Mouse (Mus musculus) hindbrain, embryonic 16.5 days (tissue): ENCODE results near the gene Srm. TPM values are rescaled to one million over a fixed set of nuclear protein-coding genes. Genes with fewer than 3 reads are reported as not detected.
A peak's percentile ranks its signal among the peaks of the same experiment; 100 is the strongest.

Experiments used
- ATAC-seq: fragments of 200-750 bp; cut with Nextera tagmentation; 2 replicates; pipeline ENCODE4 v1.8.0; 2017; ENCODE audit warnings: moderate TSS enrichment, moderate library complexity
- H3K27ac ChIP-seq: fragments of 300-500 bp; sonication (generic); 2 replicates; pipeline ENCODE4 v1.5.1; 2014; ENCODE audit warnings: low read depth, mild to moderate bottlenecking, control low read depth, low read length, moderate library complexity
- H3K27me3 ChIP-seq: fragments of 300-500 bp; sonication (generic); replicated peaks from 2 replicates; pipeline ENCODE4 v1.6.1; 2014; ENCODE audit warnings: low read length; ENCODE audit not compliant: control insufficient read depth, insufficient read depth
- H3K36me3 ChIP-seq: fragments of 300-500 bp; sonication (generic); 2 replicates; pipeline ENCODE4 v1.6.1; 2014; ENCODE audit warnings: mild to moderate bottlenecking, low read length, moderate library complexity, mixed read lengths; ENCODE audit not compliant: control insufficient read depth, insufficient read depth
- H3K4me1 ChIP-seq: fragments of 300-500 bp; sonication (generic); 2 replicates; pipeline ENCODE4 v1.6.1; 2014; ENCODE audit warnings: low read depth, low read length; ENCODE audit not compliant: control insufficient read depth, insufficient read depth
- H3K4me2 ChIP-seq: fragments of 300-500 bp; sonication (generic); 2 replicates; pipeline ENCODE4 v1.6.1; 2014; ENCODE audit warnings: mild to moderate bottlenecking, low read length, control low read depth, moderate library complexity
- H3K4me3 ChIP-seq: fragments of 300-500 bp; sonication (generic); 2 replicates; pipeline ENCODE4 v1.5.1; 2014; ENCODE audit warnings: mild to moderate bottlenecking, low read length, control low read depth, moderate library complexity
- H3K9ac ChIP-seq: fragments of 300-500 bp; sonication (generic); 2 replicates; pipeline ENCODE4 v1.6.1; 2014; ENCODE audit warnings: low read depth, mild to moderate bottlenecking, control low read depth, low read length, moderate library complexity
- H3K9me3 ChIP-seq: fragments of 300-500 bp; sonication (generic); 2 replicates; pipeline ENCODE4 v1.6.1; 2014; ENCODE audit warnings: mild to moderate bottlenecking, low read length, moderate library complexity; ENCODE audit not compliant: control insufficient read depth
- WGBS: fragments of 180-500 bp; shearing (Covaris S2); extraction: QIAGEN DNeasy Blood & Tissue Kit; methylation state at CpG from one replicate; pipeline ENCODE4 v1.1.7; 2014; 5-methylcytosine and 5-hydroxymethylcytosine counted together
- polyA plus RNA-seq: library from polyadenylated mRNA; unstranded; fragments of >200 nt; fragmentation: Nextera tagmentation; extraction: Ambion mirVana; gene quantifications from 2 replicates; pipeline ENCODE4 v1.2.1, GENCODE M21; 2015

The Srm gene
- polyA plus RNA-seq, 1 experiment from 2014 or later: 179 TPM

GRCm38 (mm10) chr4:148625010-148625409 is 33.7 kb downstream of the Srm start:
- H3K9me3 ChIP-seq: no peaks in the 10 kb centered on the region
- WGBS: 84% methylated on average over 10 of the region's 10 CpGs
- H3K4me2 ChIP-seq: peak overlapping the region; percentile 64
- H3K27me3 ChIP-seq: no peaks in the 10 kb centered on the region
- H3K9ac ChIP-seq: no peak overlapping the region
- H3K36me3 ChIP-seq: peaks cover 28% of the 10 kb centered on the region
- no peak overlapping the region for H3K4me3 ChIP-seq
- H3K4me1 ChIP-seq: peaks cover 6% of the 10 kb centered on the region
- H3K27ac ChIP-seq: no peak overlapping the region
- ATAC-seq: no peak

GRCm38 (mm10) chr4:148625756-148626622 is 34.7 kb downstream of the Srm start:
- peak; percentile 66 for ATAC-seq
- peak overlapping the region; percentile 89 for H3K4me3 ChIP-seq
- H3K27ac ChIP-seq: peak overlapping the region; percentile 94
- no peaks in the 10 kb centered on the region for H3K27me3 ChIP-seq
- no peaks in the 10 kb centered on the region for H3K9me3 ChIP-seq
- H3K4me1 ChIP-seq: peaks cover 6% of the 10 kb centered on the region
- H3K9ac ChIP-seq: peak overlapping the region; percentile 98
- peaks cover 24% of the 10 kb centered on the region for H3K36me3 ChIP-seq
- H3K4me2 ChIP-seq: peak overlapping the region; percentile 64
- WGBS: under 1% methylated on average over 56 of the region's 57 CpGs

- ATAC-seq: peak; percentile 97
These were observed 35.4 kb downstream of the Srm start, which contains the start of gene Tardbp for GRCm38 (mm10) chr4:148626623-148627185. Gene Tardbp (minus strand): TSS chr4:148627019.

GRCm38 (mm10) chr4:148627246-148627645 is 35.9 kb downstream of the Srm start:
- Histone ChIP-seq H3K4me2 (peak overlapping the region; percentile 64), H3K9me3 (no peaks in the 10 kb centered on the region), H3K4me1 (peaks cover 6% of the 10 kb centered on the region), H3K27ac (no peak overlapping the region), H3K36me3 (peaks cover 16% of the 10 kb centered on the region), H3K9ac (peak overlapping the region; percentile 1; the same call in 1 of the 2 replicates), H3K27me3 (no peaks in the 10 kb centered on the region), H3K4me3 (peak overlapping the region; percentile 89)
- peak; percentile 46 for ATAC-seq
- WGBS: 57% methylated on average over 3 of the region's 3 CpGs

More at GRCm38 (mm10) chr4:148626623-148627185, 35.4 kb downstream of the Srm start, which contains the start of gene Tardbp:
- Histone ChIP-seq H3K4me1 (peaks cover 6% of the 10 kb centered on the region), H3K4me2 (peak within 1 kb of the TSS; percentile 64), H3K4me3 (peak within 1 kb of the TSS; percentile 89), H3K9me3 (no peaks in the 10 kb centered on the region), H3K9ac (peak within 1 kb of the TSS; percentile 98), H3K27ac (peak within 1 kb of the TSS; percentile 94), H3K27me3 (no peaks in the 10 kb centered on the region), H3K36me3 (peaks cover 20% of the 10 kb centered on the region)
- WGBS: under 1% methylated on average over 51 of the region's 51 CpGs

GRCm38 (mm10) chr4:148632013-148632692 is 40.9 kb downstream of the Srm start:
- H3K4me1 ChIP-seq: no peaks in the 10 kb centered on the region
- H3K4me3 ChIP-seq: no peak overlapping the region
- H3K36me3 ChIP-seq: no peaks in the 10 kb centered on the region
- no peaks in the 10 kb centered on the region for H3K9me3 ChIP-seq
- no peak overlapping the region for H3K9ac ChIP-seq
- no peak overlapping the region for H3K27ac ChIP-seq
- no peak overlapping the region for H3K4me2 ChIP-seq
- ATAC-seq: no peak
- no peaks in the 10 kb centered on the region for H3K27me3 ChIP-seq
- WGBS: 82% methylated on average over 3 of the region's 3 CpGs

GRCm38 (mm10) chr4:148633395-148634061 is 42.2 kb downstream of the Srm start:
- H3K36me3 ChIP-seq: no peaks in the 10 kb centered on the region
- no peaks in the 10 kb centered on the region for H3K4me1 ChIP-seq
- H3K27me3 ChIP-seq: no peaks in the 10 kb centered on the region
- WGBS: 68% methylated on average over 2 of the region's 2 CpGs
- ATAC-seq: no peak
- no peak overlapping the region for H3K27ac ChIP-seq
- H3K4me2 ChIP-seq: no peak overlapping the region
- no peak overlapping the region for H3K4me3 ChIP-seq
- no peaks in the 10 kb centered on the region for H3K9me3 ChIP-seq
- H3K9ac ChIP-seq: no peak overlapping the region

GRCm38 (mm10) chr4:148635309-148635708 is 44.0 kb downstream of the Srm start:
- Histone ChIP-seq H3K4me1 (no peaks in the 10 kb centered on the region), H3K27me3 (no peaks in the 10 kb centered on the region), H3K36me3 (no peaks in the 10 kb centered on the region), H3K4me3 (no peak overlapping the region), H3K9ac (no peak overlapping the region), H3K9me3 (no peaks in the 10 kb centered on the region), H3K4me2 (no peak overlapping the region), H3K27ac (no peak overlapping the region)
- 77% methylated on average over 2 of the region's 2 CpGs for WGBS
- no peak for ATAC-seq

- Histone ChIP-seq H3K4me3 (no peak overlapping the region), H3K9ac (no peak overlapping the region), H3K27ac (no peak overlapping the region), H3K36me3 (no peaks in the 10 kb centered on the region), H3K4me1 (no peaks in the 10 kb centered on the region), H3K4me2 (no peak overlapping the region), H3K9me3 (no peaks in the 10 kb centered on the region), H3K27me3 (no peaks in the 10 kb centered on the region)
- 64% methylated on average over 9 of the region's 9 CpGs for WGBS
- ATAC-seq: no peak
These were observed 47.0 kb downstream of the Srm start for GRCm38 (mm10) chr4:148638302-148638701.
